Mouse (Mus musculus): ENCODE data around the gene Asic2. TPM values are rescaled to one million over a fixed set of nuclear protein-coding genes. Genes with fewer than 3 reads are reported as not detected.

Gene Asic2
- polyA plus RNA-seq, 1 experiment from 2014 or later = 16.2 TPM

- no peaks in the 10 kb centered on the region for H3K9me3 ChIP-seq (replicated peaks; ENCODE audit: control insufficient read depth, low read length, poor library complexity, severe bottlenecking)
- peaks cover 27% of the 10 kb centered on the region for H3K4me1 ChIP-seq (ENCODE audit: control insufficient read depth, insufficient read depth, low read length)
- WGBS = 6% methylated on average over 15 of the region's 15 CpGs
- no peak; the same call in 1 of the 2 replicates for ATAC-seq
- no peak overlapping the region for H3K27ac ChIP-seq (ENCODE audit: low read length)
- no peaks in the 10 kb centered on the region; the same call in 1 of the 2 replicates for H3K27me3 ChIP-seq (ENCODE audit: control insufficient read depth, insufficient read depth, low read depth, low read length)
- no peaks in the 10 kb centered on the region for H3K36me3 ChIP-seq (ENCODE audit: control insufficient read depth, insufficient read depth, low read length)
- H3K9ac ChIP-seq (ENCODE audit: low read depth, low read length) = peak overlapping the region; percentile 48
- H3K4me2 ChIP-seq (ENCODE audit: low read length) = peak overlapping the region; percentile 93
- peak overlapping the region; percentile 51 for H3K4me3 ChIP-seq (ENCODE audit: low read depth, low read length)
These were observed 1.5 kb downstream of the Asic2 start for GRCm38 (mm10) chr11:81966626-81967289.

GRCm38 (mm10) chr11:81965653-81966625 is 2.3 kb downstream of the Asic2 start:
- ATAC-seq = 0 out of 2 replicates have a peak, but pooled peaks have one; percentile 32
- H3K27me3 ChIP-seq (ENCODE audit: control insufficient read depth, insufficient read depth, low read depth, low read length) = no peaks in the 10 kb centered on the region; the same call in 1 of the 2 replicates
- peak overlapping the region; percentile 93 for H3K4me2 ChIP-seq (ENCODE audit: low read length)
- WGBS = 41% methylated on average over 11 of the region's 11 CpGs
- peak overlapping the region; percentile 15; the same call in 1 of the 2 replicates for H3K27ac ChIP-seq (ENCODE audit: low read length)
- no peaks in the 10 kb centered on the region for H3K9me3 ChIP-seq (replicated peaks; ENCODE audit: control insufficient read depth, low read length, poor library complexity, severe bottlenecking)
- H3K4me3 ChIP-seq (ENCODE audit: low read depth, low read length) = peak overlapping the region; percentile 51
- H3K4me1 ChIP-seq (ENCODE audit: control insufficient read depth, insufficient read depth, low read length) = peaks cover 27% of the 10 kb centered on the region
- no peaks in the 10 kb centered on the region for H3K36me3 ChIP-seq (ENCODE audit: control insufficient read depth, insufficient read depth, low read length)
- peak overlapping the region; percentile 48 for H3K9ac ChIP-seq (ENCODE audit: low read depth, low read length)

GRCm38 (mm10) chr11:81964561-81964960 is 3.7 kb downstream of the Asic2 start:
- no peaks in the 10 kb centered on the region for H3K9me3 ChIP-seq (replicated peaks; ENCODE audit: control insufficient read depth, low read length, poor library complexity, severe bottlenecking)
- H3K4me1 ChIP-seq (ENCODE audit: control insufficient read depth, insufficient read depth, low read length) = peaks cover 25% of the 10 kb centered on the region
- 50% methylated on average over 4 of the region's 4 CpGs for WGBS
- no peak overlapping the region for H3K9ac ChIP-seq (ENCODE audit: low read depth, low read length)
- no peak for ATAC-seq
- H3K27me3 ChIP-seq (ENCODE audit: control insufficient read depth, insufficient read depth, low read depth, low read length) = no peaks in the 10 kb centered on the region
- H3K4me3 ChIP-seq (ENCODE audit: low read depth, low read length) = no peak overlapping the region
- no peaks in the 10 kb centered on the region for H3K36me3 ChIP-seq (ENCODE audit: control insufficient read depth, insufficient read depth, low read length)
- H3K27ac ChIP-seq (ENCODE audit: low read length) = no peak overlapping the region
- no peak overlapping the region for H3K4me2 ChIP-seq (ENCODE audit: low read length)

- no peak for ATAC-seq
- Histone ChIP-seq H3K36me3 (ENCODE audit: control insufficient read depth, insufficient read depth, low read length) (no peaks in the 10 kb centered on the region), H3K4me2 (ENCODE audit: low read length) (no peak overlapping the region), H3K4me1 (ENCODE audit: control insufficient read depth, insufficient read depth, low read length) (no peaks in the 10 kb centered on the region), H3K27me3 (ENCODE audit: control insufficient read depth, insufficient read depth, low read depth, low read length) (no peaks in the 10 kb centered on the region), H3K4me3 (ENCODE audit: low read depth, low read length) (no peak overlapping the region), H3K27ac (ENCODE audit: low read length) (no peak overlapping the region), H3K9me3 (replicated peaks; ENCODE audit: control insufficient read depth, low read length, poor library complexity, severe bottlenecking) (no peaks in the 10 kb centered on the region), H3K9ac (ENCODE audit: low read depth, low read length) (no peak overlapping the region)
- WGBS = 58% methylated on average over 4 of the region's 4 CpGs
These were observed 13.9 kb downstream of the Asic2 start for GRCm38 (mm10) chr11:81954398-81954797.

GRCm38 (mm10) chr11:81948021-81948420 is 20.2 kb downstream of the Asic2 start:
- no peak for ATAC-seq
- Histone ChIP-seq H3K9me3 (replicated peaks; ENCODE audit: control insufficient read depth, low read length, poor library complexity, severe bottlenecking) (no peaks in the 10 kb centered on the region), H3K27ac (ENCODE audit: low read length) (no peak overlapping the region), H3K27me3 (ENCODE audit: control insufficient read depth, insufficient read depth, low read depth, low read length) (no peaks in the 10 kb centered on the region), H3K4me1 (ENCODE audit: control insufficient read depth, insufficient read depth, low read length) (no peaks in the 10 kb centered on the region), H3K4me2 (ENCODE audit: low read length) (no peak overlapping the region), H3K4me3 (ENCODE audit: low read depth, low read length) (no peak overlapping the region), H3K36me3 (ENCODE audit: control insufficient read depth, insufficient read depth, low read length) (no peaks in the 10 kb centered on the region), H3K9ac (ENCODE audit: low read depth, low read length) (no peak overlapping the region)
- 67% methylated on average over 1 of the region's 1 CpGs for WGBS

GRCm38 (mm10) chr11:81942167-81942566 is 26.1 kb downstream of the Asic2 start:
- no peak overlapping the region for H3K27ac ChIP-seq (ENCODE audit: low read length)
- no peak overlapping the region for H3K4me3 ChIP-seq (ENCODE audit: low read depth, low read length)
- no peaks in the 10 kb centered on the region for H3K27me3 ChIP-seq (ENCODE audit: control insufficient read depth, insufficient read depth, low read depth, low read length)
- no peaks in the 10 kb centered on the region for H3K36me3 ChIP-seq (ENCODE audit: control insufficient read depth, insufficient read depth, low read length)
- WGBS = 100% methylated on average over 1 of the region's 1 CpGs
- no peak overlapping the region for H3K9ac ChIP-seq (ENCODE audit: low read depth, low read length)
- no peak overlapping the region for H3K4me2 ChIP-seq (ENCODE audit: low read length)
- ATAC-seq = no peak
- no peaks in the 10 kb centered on the region for H3K9me3 ChIP-seq (replicated peaks; ENCODE audit: control insufficient read depth, low read length, poor library complexity, severe bottlenecking)
- H3K4me1 ChIP-seq (ENCODE audit: control insufficient read depth, insufficient read depth, low read length) = no peaks in the 10 kb centered on the region

GRCm38 (mm10) chr11:81940988-81941387 is 27.3 kb downstream of the Asic2 start:
- no peaks in the 10 kb centered on the region for H3K27me3 ChIP-seq (ENCODE audit: control insufficient read depth, insufficient read depth, low read depth, low read length)
- no peak for ATAC-seq
- H3K9me3 ChIP-seq (replicated peaks; ENCODE audit: control insufficient read depth, low read length, poor library complexity, severe bottlenecking) = no peaks in the 10 kb centered on the region
- H3K9ac ChIP-seq (ENCODE audit: low read depth, low read length) = no peak overlapping the region
- H3K27ac ChIP-seq (ENCODE audit: low read length) = no peak overlapping the region
- no peak overlapping the region for H3K4me2 ChIP-seq (ENCODE audit: low read length)
- H3K36me3 ChIP-seq (ENCODE audit: control insufficient read depth, insufficient read depth, low read length) = no peaks in the 10 kb centered on the region
- no peak overlapping the region for H3K4me3 ChIP-seq (ENCODE audit: low read depth, low read length)
- 21% methylated on average over 1 of the region's 1 CpGs for WGBS
- no peaks in the 10 kb centered on the region for H3K4me1 ChIP-seq (ENCODE audit: control insufficient read depth, insufficient read depth, low read length)

GRCm38 (mm10) chr11:81937516-81937915 is 30.7 kb downstream of the Asic2 start:
- H3K27ac ChIP-seq (ENCODE audit: low read length) = no peak overlapping the region
- H3K9ac ChIP-seq (ENCODE audit: low read depth, low read length) = no peak overlapping the region
- 88% methylated on average over 1 of the region's 1 CpGs for WGBS
- no peaks in the 10 kb centered on the region for H3K9me3 ChIP-seq (replicated peaks; ENCODE audit: control insufficient read depth, low read length, poor library complexity, severe bottlenecking)
- H3K4me3 ChIP-seq (ENCODE audit: low read depth, low read length) = no peak overlapping the region
- no peaks in the 10 kb centered on the region for H3K36me3 ChIP-seq (ENCODE audit: control insufficient read depth, insufficient read depth, low read length)
- H3K4me2 ChIP-seq (ENCODE audit: low read length) = no peak overlapping the region
- no peak for ATAC-seq
- no peaks in the 10 kb centered on the region for H3K4me1 ChIP-seq (ENCODE audit: control insufficient read depth, insufficient read depth, low read length)
- H3K27me3 ChIP-seq (ENCODE audit: control insufficient read depth, insufficient read depth, low read depth, low read length) = no peaks in the 10 kb centered on the region

GRCm38 (mm10) chr11:81926393-81926792 is 41.9 kb downstream of the Asic2 start:
- no peaks in the 10 kb centered on the region for H3K4me1 ChIP-seq (ENCODE audit: control insufficient read depth, insufficient read depth, low read length)
- no peak overlapping the region for H3K4me2 ChIP-seq (ENCODE audit: low read length)
- H3K4me3 ChIP-seq (ENCODE audit: low read depth, low read length) = no peak overlapping the region
- H3K9ac ChIP-seq (ENCODE audit: low read depth, low read length) = no peak overlapping the region
- no peak overlapping the region for H3K27ac ChIP-seq (ENCODE audit: low read length)
- no peaks in the 10 kb centered on the region for H3K9me3 ChIP-seq (replicated peaks; ENCODE audit: control insufficient read depth, low read length, poor library complexity, severe bottlenecking)
- H3K27me3 ChIP-seq (ENCODE audit: control insufficient read depth, insufficient read depth, low read depth, low read length) = no peaks in the 10 kb centered on the region
- no peak for ATAC-seq
- H3K36me3 ChIP-seq (ENCODE audit: control insufficient read depth, insufficient read depth, low read length) = no peaks in the 10 kb centered on the region
